Mouse (Mus musculus) frontal cortex, postnatal 14 days (tissue): ENCODE measurements around the gene Plcb4.
"Not testable (repeated sequence)": the region's sequence is repeated elsewhere in the genome, so short reads cannot be mapped to it uniquely, and the experiment has no call there.

Experiments
- DNase-seq, 2 experiments: peaks; one replicate each; pipeline ENCODE4 v3.0.0; 2022; ENCODE audit warnings: low spot score in 2 of 2

The Plcb4 gene

GRCm38 (mm10) chr2:135716180-135716579 is 57.4 kb downstream of the Plcb4 start:
- DNase-seq = no peak

DNA sequence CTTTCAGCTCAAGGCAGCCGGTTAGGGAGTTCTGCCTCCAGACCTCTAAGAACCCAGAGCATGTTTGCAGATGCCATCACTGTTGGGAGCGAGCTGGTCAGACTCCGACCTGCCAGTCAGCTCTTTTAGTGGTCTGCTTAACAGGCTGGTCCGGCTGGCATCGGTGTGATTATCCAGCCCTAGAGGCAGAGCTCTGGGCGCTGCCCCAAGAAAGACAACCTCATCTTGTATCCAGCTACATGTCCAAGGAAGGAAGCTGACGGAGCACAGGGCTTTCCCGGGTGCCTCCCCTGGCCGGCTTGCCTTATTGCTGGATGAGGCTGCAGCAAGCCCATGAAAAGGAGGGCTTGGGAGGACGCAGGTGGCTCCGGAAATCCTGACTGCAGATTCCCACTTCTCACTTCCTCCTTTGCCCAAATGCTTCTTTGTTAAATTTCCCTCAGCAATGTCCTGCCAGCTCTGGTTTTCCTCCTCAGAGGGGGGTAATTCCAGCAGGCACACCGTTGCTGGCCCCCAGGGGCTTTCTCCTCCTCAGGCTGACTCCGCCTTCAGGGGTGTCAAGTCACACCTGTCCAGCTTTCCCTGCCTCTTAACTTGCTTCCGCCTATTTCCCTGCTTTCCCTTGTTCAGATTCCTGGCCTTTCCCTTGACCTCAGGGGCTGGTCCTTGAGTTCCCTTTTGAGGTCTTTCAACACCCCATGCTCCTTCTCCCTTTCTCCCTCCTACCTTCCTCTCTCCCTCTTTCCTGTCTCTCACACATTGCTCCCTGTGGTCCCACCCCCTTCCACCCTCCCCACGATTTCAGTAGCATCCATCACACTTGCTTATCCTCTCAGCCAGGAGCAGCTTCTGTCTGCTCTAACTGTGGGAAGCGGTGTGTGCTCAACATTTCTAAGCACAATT is 58.7 kb downstream of the Plcb4 start:
- peak in 1 of 2 experiments; percentile 23 for DNase-seq

GRCm38 (mm10) chr2:135722109-135722508 is 63.3 kb downstream of the Plcb4 start:
- DNase-seq = no peak

DNA sequence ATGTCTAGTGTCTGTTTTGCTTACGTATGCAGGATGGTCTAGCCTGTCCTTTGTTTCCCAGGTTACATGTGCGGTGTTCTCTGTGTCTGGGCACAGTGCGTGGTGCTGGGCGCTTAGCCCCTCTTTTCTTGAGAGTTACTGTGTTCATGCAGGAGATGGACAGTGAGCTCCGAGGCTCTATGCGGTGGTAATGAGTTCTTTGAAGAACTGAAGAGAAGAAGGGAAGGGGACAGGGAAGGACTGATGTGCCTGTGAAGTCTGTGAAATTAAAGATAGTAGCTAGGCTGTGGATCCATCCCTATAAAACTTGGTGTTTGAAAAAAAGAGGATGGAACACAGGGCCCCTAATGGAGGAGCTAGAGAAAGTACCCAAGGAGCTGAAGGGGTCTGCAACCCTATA is 64.6 kb downstream of the Plcb4 start:
- no peak for DNase-seq

DNA sequence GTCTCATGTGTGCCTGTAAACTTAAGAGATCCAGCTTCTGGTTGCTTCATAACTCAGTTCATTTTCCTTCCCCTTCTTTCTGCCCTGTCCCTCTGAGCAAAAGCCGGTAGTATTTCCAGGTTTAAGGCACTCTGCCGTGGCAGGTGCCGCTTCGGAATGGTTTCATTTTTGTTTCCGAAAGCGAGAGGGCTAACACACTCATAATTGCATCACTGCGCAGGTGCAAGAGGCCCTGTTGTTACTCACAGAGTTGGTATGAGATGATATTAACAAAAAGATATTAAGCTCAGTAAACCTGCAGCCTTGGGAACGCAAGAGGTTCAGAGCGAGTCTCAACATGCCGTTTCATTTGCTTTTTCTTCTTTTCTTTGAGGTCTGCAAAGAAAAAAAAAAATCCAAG is 65.7 kb downstream of the Plcb4 start:
- DNase-seq = no peak

DNA sequence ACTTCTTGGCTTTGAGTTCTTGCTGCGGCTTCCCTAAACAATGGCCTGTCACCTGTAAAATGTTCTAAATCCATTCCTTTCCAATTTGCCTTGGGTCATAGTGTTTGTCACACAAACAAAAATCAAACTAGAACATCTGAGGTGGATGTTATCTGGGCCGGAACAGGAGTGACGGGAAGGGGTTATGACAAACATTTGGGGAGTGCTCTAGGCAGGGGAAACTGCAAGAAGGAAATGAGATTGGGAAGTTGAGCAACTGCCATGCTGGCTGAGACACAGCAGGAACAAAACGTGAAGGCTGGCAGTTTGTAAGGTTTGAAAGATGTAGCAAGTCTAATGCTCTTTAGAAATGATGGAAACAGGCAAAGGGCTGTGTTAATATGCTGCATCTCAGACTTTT is 66.6 kb downstream of the Plcb4 start:
- DNase-seq = no peak

GRCm38 (mm10) chr2:135727088-135727487 is 68.3 kb downstream of the Plcb4 start:
- no peak for DNase-seq

DNA sequence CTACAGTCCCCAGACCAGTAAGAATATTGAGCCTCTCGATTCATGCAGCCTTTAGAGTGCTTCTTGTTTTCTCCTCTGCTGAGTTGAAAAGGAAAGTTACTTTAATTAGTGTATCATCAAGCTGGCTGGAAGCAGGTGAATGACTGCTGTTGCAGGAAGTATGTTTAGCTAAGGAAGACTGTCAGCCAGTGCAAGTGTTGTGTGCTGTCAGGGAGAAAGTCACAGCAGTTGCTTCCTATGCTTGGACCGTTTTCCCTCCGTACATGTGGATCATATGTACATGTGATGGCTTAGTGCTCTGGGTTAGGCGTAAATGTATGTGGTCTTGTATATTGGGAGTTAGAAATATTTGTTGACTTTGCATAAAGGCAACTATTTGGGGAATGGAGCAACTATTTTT is 69.1 kb downstream of the Plcb4 start:
- no peak for DNase-seq

DNA sequence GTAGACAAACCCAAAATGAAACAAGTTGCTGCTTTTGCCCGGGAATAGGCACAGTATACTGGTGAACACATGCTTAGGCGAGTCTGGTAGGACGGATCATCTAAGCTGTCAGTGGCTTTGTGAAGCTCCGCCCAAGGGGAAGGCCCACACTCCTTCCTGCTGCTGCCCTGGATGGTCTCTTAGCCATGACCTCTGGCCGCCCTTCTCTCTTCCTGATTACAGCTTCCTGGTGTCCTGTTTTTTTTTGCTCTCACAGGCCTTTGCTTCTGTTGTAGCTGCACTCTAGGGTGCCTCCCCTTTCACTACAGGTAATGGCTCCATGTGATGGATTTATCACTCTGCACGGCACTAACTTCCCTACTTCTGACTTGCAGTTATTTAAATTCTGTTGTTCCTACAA is 72.8 kb downstream of the Plcb4 start:
- DNase-seq = no peak

DNA sequence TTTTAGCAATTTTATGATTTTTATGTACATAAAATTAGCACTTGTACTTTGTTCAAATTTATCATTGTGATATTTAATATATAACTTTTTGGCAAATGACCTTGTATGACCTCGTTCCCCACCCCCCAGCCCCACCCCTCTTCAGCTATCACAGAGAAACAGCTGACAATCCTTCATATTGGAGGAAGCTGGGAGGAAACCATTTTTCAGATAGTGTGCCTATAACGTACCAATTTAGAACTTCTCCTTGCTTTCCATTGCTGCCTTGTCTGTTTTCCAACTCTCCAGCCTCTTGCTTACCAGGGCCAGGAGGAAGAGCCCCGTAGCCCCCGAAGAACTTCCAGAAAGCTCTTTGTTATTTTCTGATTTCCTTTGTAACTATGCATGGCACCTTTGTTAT is 73.8 kb downstream of the Plcb4 start:
- no peak for DNase-seq

- DNase-seq = no peak
Observed at GRCm38 (mm10) chr2:135733926-135734510, 75.2 kb downstream of the Plcb4 start.

GRCm38 (mm10) chr2:135737506-135737905 is 78.7 kb downstream of the Plcb4 start:
- no peak for DNase-seq

DNA sequence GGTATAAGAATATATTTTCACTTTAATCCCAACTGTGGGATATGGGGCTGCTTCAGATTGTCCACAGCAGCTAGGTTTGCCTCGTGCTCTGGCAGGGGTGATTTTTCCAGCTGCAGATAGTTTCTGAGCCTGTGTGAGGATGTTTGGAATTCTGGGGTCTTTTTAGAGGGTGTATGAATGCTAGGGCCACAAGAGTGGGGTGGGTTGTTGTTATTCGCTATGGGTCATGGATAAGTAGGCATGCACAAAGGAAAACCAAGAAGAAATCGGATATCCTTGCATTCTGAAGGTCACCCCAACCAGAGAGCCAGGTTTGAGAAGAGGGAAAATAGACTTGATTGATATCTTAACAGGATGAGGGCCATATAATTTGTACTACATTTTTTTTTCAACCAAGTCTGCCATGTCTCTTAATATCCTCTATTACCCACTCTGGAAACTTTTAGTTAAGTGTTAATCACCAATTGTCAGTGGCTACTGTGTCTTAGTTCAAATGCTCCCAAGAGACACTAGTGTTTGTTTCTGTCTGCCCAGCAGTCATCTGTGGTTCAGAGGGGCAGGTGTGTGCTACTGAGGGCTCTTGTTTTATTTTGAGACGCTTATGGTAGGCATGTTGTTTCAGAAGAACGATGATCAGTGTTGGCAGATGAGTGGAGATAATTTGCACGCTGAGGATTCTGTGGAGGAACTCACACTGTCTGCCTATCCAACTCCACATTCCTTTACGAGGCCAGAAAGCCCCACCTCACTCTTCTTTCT is 79.4 kb downstream of the Plcb4 start:
- not testable (repeated sequence) for DNase-seq

- no peak for DNase-seq
Observed at GRCm38 (mm10) chr2:135738950-135739349, 80.1 kb downstream of the Plcb4 start.

DNA sequence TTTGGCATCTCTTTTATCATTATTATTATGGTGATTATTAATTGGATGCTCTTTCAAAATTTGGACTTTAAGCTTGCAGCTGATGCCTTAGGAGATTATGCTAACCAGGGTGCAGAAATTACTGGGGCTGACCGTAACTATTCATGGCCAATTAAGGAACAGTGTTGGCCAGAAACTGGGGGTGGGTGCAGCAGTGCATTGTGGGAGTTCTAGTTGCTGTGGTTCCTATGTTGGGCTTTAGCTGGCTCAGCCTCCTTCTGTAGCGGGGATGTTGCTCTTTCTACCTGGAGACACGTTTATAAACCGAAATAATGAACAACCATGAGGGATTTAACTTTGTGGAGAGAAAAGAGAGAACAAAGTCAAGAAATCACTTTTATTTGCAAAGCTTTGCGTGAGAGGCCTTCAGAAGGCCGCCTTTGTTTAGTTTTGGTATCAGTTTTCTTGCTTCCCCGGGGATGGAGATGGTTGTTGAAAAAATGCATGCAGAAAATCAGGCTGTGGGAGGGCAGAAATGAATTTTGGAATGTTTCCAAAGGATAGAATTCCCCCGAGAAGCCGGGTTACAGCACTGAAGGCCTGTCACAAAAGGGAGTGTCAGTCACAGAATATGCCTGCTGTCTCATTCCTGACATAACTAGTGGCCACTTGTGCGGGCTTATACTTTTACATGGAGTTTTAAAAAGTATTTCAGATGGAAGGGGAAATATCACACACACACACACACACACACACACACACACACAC is 84.3 kb downstream of the Plcb4 start:
- no peak for DNase-seq

- DNase-seq = no peak
Observed at GRCm38 (mm10) chr2:135744711-135745110, 85.9 kb downstream of the Plcb4 start.

DNA sequence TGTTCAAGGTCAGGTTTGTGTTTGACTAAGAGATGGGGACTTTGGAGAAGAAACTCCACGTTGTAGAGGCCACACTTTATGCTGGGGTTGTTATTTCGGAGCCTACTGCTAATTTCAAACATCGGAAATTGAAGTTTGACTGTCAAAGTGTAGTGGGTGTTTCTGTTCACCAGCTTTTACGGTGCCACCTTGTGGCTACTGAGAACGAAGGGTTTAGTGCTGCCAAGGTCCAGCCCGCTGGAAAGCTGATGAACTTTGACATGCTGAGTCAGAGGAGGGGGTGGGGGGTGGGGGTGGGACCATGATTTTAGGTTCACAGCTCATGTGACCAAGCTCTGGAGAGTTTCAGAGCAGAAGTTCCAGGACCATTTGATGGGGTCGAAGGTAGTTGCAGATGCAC is 86.3 kb downstream of the Plcb4 start:
- no peak for DNase-seq

GRCm38 (mm10) chr2:135748441-135748840 is 89.6 kb downstream of the Plcb4 start:
- no peak for DNase-seq

DNA sequence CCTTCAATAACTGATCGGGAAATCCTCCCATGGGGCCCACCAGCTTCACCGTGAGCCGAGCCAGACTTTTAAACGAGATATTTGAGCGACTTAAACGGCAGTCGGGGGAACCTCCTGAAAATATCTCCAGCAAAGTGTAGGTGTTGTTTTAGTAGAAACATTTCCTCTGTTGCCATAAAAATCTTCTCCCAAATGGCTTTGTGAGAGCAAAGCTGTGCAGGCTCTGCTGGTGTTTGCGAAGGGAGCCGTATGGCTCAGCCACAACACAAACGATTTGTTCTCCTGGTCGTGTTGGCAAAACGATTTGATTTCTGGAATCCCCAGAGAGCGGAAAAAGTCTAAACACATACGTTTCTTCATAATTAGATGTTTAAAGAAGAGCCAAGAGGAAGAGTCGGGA is 90.8 kb downstream of the Plcb4 start:
- DNase-seq = no peak

GRCm38 (mm10) chr2:135750748-135751147 is 91.9 kb downstream of the Plcb4 start:
- no peak for DNase-seq

- DNase-seq = no peak
Observed at GRCm38 (mm10) chr2:135755792-135756191, 97.0 kb downstream of the Plcb4 start.

DNA sequence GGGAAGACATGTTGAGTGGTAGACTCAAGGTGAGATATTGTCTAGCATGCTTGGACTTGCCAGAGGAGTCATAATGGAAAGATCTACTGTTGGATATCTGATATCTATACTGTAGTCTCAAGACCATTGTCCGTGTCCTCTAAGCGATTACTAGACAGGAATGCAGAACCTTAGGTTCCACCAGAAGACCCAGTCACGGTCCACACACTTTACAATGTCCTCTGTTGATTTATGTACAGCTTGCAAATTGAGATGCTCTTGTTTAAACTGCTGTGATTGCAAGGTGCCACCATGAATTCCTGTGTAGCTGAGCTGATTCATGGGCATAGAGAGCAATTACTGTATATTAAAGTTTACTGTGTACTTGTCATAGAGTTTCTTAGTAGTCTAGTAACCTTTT is 98.7 kb downstream of the Plcb4 start:
- DNase-seq = no peak
